In genomic region chr10:94945206-94945711, GRCm38 (mm10) we compare ENCODE assay signal across 8 mouse cellular contexts. TPM values are rescaled to one million over a fixed set of nuclear protein-coding genes. Genes with fewer than 3 reads are reported as not detected.
A peak's percentile ranks its signal among the peaks of the same experiment; 100 is the strongest.
DNase-seq lines count a peak whose midpoint lies in the region; ATAC-seq and TF ChIP-seq lines count a peak whose summit lies in the region.

No protein-coding gene starts in this region.

- TF ChIP-seq CTCF in kidney, postnatal 0 days (IDR thresholded peaks at IDR 0.05; ENCODE audit: low read depth), result no peak
- TF ChIP-seq CTCF in MEL (IDR thresholded peaks at IDR 0.05 in 2 of 3, conservative IDR thresholded peaks at IDR 0.05 in 1 of 3; ENCODE audit: control insufficient read depth in 1 of 3, insufficient read depth in 1 of 3, low read depth in 2 of 3, low read length in 3 of 3, poor library complexity in 1 of 3, severe bottlenecking in 1 of 3), result no peak

- peak; percentile 37 for DNase-seq in kidney, postnatal 0 days (ENCODE audit: low spot score)
- DNase-seq in kidney, adult 9 months, result no peak
- peak; percentile 65 for DNase-seq in MEL (ENCODE audit: low read depth, low spot score)
- DNase-seq in cerebellum, adult 8-10 months, result peak; percentile 46
- no peak for DNase-seq in yolk sac, embryonic 10.5 days (ENCODE audit: low spot score)

- H3K36me3 ChIP-seq in kidney, postnatal 0 days (ENCODE audit: insufficient read depth, low read length), result no peaks in the 10 kb centered on the region
- H3K36me3 ChIP-seq in MEL (ENCODE audit: control insufficient read depth in 1 of 2, insufficient read depth in 2 of 2, low read length in 2 of 2), result peaks cover 0 to 28% of the 10 kb centered on the region in 2 experiments; a peak in 2 of 4 replicates
- no peaks in the 10 kb centered on the region for H3K36me3 ChIP-seq in heart, embryonic 13.5 days
- no peaks in the 10 kb centered on the region for H3K36me3 ChIP-seq in limb, embryonic 12.5 days
- H3K36me3 ChIP-seq in neural tube, embryonic 14.5 days (ENCODE audit: control insufficient read depth, insufficient read depth, low read length), result no peaks in the 10 kb centered on the region

- TF ChIP-seq POLR2A in MEL (IDR thresholded peaks at IDR 0.05; ENCODE audit: control insufficient read depth in 1 of 2, insufficient read depth in 1 of 2, low read depth in 1 of 2, low read length in 2 of 2, poor library complexity in 1 of 2), result no peak

- WGBS in kidney, postnatal 0 days, result under 1% methylated on average over 36 of the region's 36 CpGs
- WGBS in heart, embryonic 13.5 days, result 1% methylated on average over 36 of the region's 36 CpGs
- whole genome bisulfite sequencing in limb, embryonic 12.5 days, result under 1% methylated on average over 35 of the region's 36 CpGs
- 0% methylated on average over 31 of the region's 36 CpGs for WGBS in neural tube, embryonic 14.5 days

- no peak for ATAC-seq in kidney, postnatal 0 days (replicated peaks; ENCODE audit: low FRiP score, low read depth)
- ATAC-seq in heart, embryonic 13.5 days (ENCODE audit: extremely low read depth, insufficient number of reproducible peaks, low FRiP score, low TSS enrichment), result no peak
- ATAC-seq in limb, embryonic 12.5 days (ENCODE audit: insufficient number of reproducible peaks, insufficient read depth, low FRiP score, low TSS enrichment, low read depth), result no peak
- ATAC-seq in neural tube, embryonic 14.5 days (ENCODE audit: low read depth), result peak; percentile 19

- H3K4me3 ChIP-seq in kidney, postnatal 0 days (replicated peaks; ENCODE audit: low read depth, low read length), result peak overlapping the region; percentile 68
- peak overlapping the region; percentile 79 to 81 for H3K4me3 ChIP-seq in MEL (ENCODE audit: control insufficient read depth in 1 of 2, insufficient read depth in 1 of 2, low read depth in 2 of 2, low read length in 2 of 2)
- H3K4me3 ChIP-seq in heart, embryonic 13.5 days, result peak overlapping the region; percentile 86
- H3K4me3 ChIP-seq in limb, embryonic 12.5 days (replicated peaks), result peak overlapping the region; percentile 74
- H3K4me3 ChIP-seq in neural tube, embryonic 14.5 days (ENCODE audit: low read depth, low read length), result peak overlapping the region; percentile 81

- H3K9me3 ChIP-seq in kidney, postnatal 0 days (replicated peaks; ENCODE audit: low read length), result no peaks in the 10 kb centered on the region
- no peaks in the 10 kb centered on the region for H3K9me3 ChIP-seq in MEL (replicated peaks; ENCODE audit: insufficient read depth, low read length)
- no peaks in the 10 kb centered on the region for H3K9me3 ChIP-seq in heart, embryonic 13.5 days
- no peaks in the 10 kb centered on the region for H3K9me3 ChIP-seq in limb, embryonic 12.5 days
- H3K9me3 ChIP-seq in neural tube, embryonic 14.5 days (ENCODE audit: control insufficient read depth, low read length), result no peaks in the 10 kb centered on the region

- H3K27ac ChIP-seq in kidney, postnatal 0 days, result no peak overlapping the region
- H3K27ac ChIP-seq in MEL (ENCODE audit: control insufficient read depth, low read depth, low read length), result peak overlapping the region; percentile 33
- H3K27ac ChIP-seq in heart, embryonic 13.5 days (replicated peaks), result 0 out of 2 replicates have a peak overlapping the region, but pooled peaks have one; percentile 9
- no peak overlapping the region for H3K27ac ChIP-seq in limb, embryonic 12.5 days
- peak overlapping the region; percentile 92 for H3K27ac ChIP-seq in neural tube, embryonic 14.5 days (ENCODE audit: low read depth, low read length)

- no peak for TF ChIP-seq RAD21 in MEL (IDR thresholded peaks at IDR 0.05; ENCODE audit: low read depth, low read length)

- H3K4me1 ChIP-seq in kidney, postnatal 0 days (replicated peaks; ENCODE audit: insufficient read depth, low read length), result peaks cover 3% of the 10 kb centered on the region; the same call in 1 of the 2 replicates
- H3K4me1 ChIP-seq in MEL (ENCODE audit: control insufficient read depth in 1 of 2, insufficient read depth in 2 of 2, low read length in 2 of 2), result peaks cover 2 to 35% of the 10 kb centered on the region in 2 experiments
- peaks cover 31% of the 10 kb centered on the region for H3K4me1 ChIP-seq in heart, embryonic 13.5 days
- peaks cover 26% of the 10 kb centered on the region for H3K4me1 ChIP-seq in limb, embryonic 12.5 days (replicated peaks)
- peaks cover 20% of the 10 kb centered on the region; the same call in 1 of the 2 replicates for H3K4me1 ChIP-seq in neural tube, embryonic 14.5 days (ENCODE audit: control insufficient read depth, insufficient read depth, low read length)

- peaks cover 37% of the 10 kb centered on the region for H3K79me2 ChIP-seq in MEL (ENCODE audit: control insufficient read depth, insufficient read depth, low read length, poor library complexity)

- H3K9ac ChIP-seq in kidney, postnatal 0 days (ENCODE audit: low read depth, low read length), result peak overlapping the region; percentile 54
- peak overlapping the region; percentile 84 for H3K9ac ChIP-seq in MEL (ENCODE audit: control insufficient read depth, low read depth, low read length, poor library complexity, severe bottlenecking)
- H3K9ac ChIP-seq in heart, embryonic 13.5 days, result peak overlapping the region; percentile 87
- peak overlapping the region; percentile 72 for H3K9ac ChIP-seq in limb, embryonic 12.5 days (replicated peaks)
- peak overlapping the region; percentile 90 for H3K9ac ChIP-seq in neural tube, embryonic 14.5 days (replicated peaks; ENCODE audit: low read depth, low read length)

- no peak for TF ChIP-seq EP300 in MEL (IDR thresholded peaks at IDR 0.05; ENCODE audit: low read depth in 1 of 2, low read length in 2 of 2)

- peaks cover 6% of the 10 kb centered on the region for H3K27me3 ChIP-seq in kidney, postnatal 0 days (ENCODE audit: insufficient read depth, low read length)
- no peaks in the 10 kb centered on the region for H3K27me3 ChIP-seq in MEL (ENCODE audit: control insufficient read depth in 1 of 2, insufficient read depth in 2 of 2, low read length in 2 of 2)
- peaks cover 72% of the 10 kb centered on the region for H3K27me3 ChIP-seq in heart, embryonic 13.5 days (replicated peaks)
- H3K27me3 ChIP-seq in limb, embryonic 12.5 days, result peaks cover 70% of the 10 kb centered on the region
- H3K27me3 ChIP-seq in neural tube, embryonic 14.5 days (ENCODE audit: control insufficient read depth, insufficient read depth, low read length), result peaks cover 2% of the 10 kb centered on the region; the same call in 1 of the 2 replicates

- H3K4me2 ChIP-seq in kidney, postnatal 0 days (ENCODE audit: low read length), result peak overlapping the region; percentile 88
- peak overlapping the region; percentile 97 for H3K4me2 ChIP-seq in heart, embryonic 13.5 days
- peak overlapping the region; percentile 98 for H3K4me2 ChIP-seq in limb, embryonic 12.5 days
- H3K4me2 ChIP-seq in neural tube, embryonic 14.5 days (ENCODE audit: low read depth, low read length), result peak overlapping the region; percentile 76

TF ChIP-seq in MEL, 35 proteins besides CTCF, POLR2A, EP300 and RAD21:
- TF ChIP-seq TAL1 (IDR thresholded peaks at IDR 0.05; ENCODE audit: low read length), result no peak
- no peak for TF ChIP-seq ELF1 (IDR thresholded peaks at IDR 0.05; ENCODE audit: low read depth, low read length)
- no peak for TF ChIP-seq JUND (IDR thresholded peaks at IDR 0.05; ENCODE audit: low read depth, low read length)
- TF ChIP-seq CHD1 (IDR thresholded peaks at IDR 0.05; ENCODE audit: low read depth, low read length), result no peak
- no peak for TF ChIP-seq RCOR1 (IDR thresholded peaks at IDR 0.05; ENCODE audit: low read depth, low read length)
- TF ChIP-seq SIN3A (IDR thresholded peaks at IDR 0.05; ENCODE audit: low read length), result peak; percentile 45; the same call in 1 of the 2 replicates
- no peak for TF ChIP-seq POLR2AphosphoS2 (IDR thresholded peaks at IDR 0.05; ENCODE audit: low read length)
- TF ChIP-seq MYB (IDR thresholded peaks at IDR 0.05; ENCODE audit: low read depth, low read length), result no peak

RNA-seq across cellular contexts. Expression of gene Plxnc1, which starts 0.6 kb away (rescaled TPM):
- 0.94 and 1.3 TPM in 2 replicates for polyA plus RNA-seq in kidney, postnatal 0 days (2015; fragmentation: Nextera tagmentation; extraction: Ambion mirVana)
- total RNA-seq in MEL (2012; rRNA removed), result 16.4 and 30.1 TPM in 2 replicates
- 10 to 100 TPM in 1 of 2 experiments, not detected in 1; 15.1 TPM for polyA plus RNA-seq in MEL (2012; ENCODE audit: insufficient read depth in 1 of 2, insufficient read length in 2 of 2, low read depth in 1 of 2, low replicate concordance in 2 of 2, missing spikeins in 1 of 2)
- polyA plus RNA-seq in heart, embryonic 13.5 days (2015; fragmentation: Nextera tagmentation; extraction: Ambion mirVana), result 3.1 and 3.3 TPM in 2 replicates
- polyA plus RNA-seq in limb, embryonic 12.5 days (2016; fragmentation: Nextera tagmentation; extraction: Ambion mirVana), result 1.3 TPM in 2 replicates
- 13.3 and 15.7 TPM in 2 replicates for polyA plus RNA-seq in neural tube, embryonic 14.5 days (2014; fragmentation: Nextera tagmentation; extraction: Ambion mirVana)

Comparison
In these comparisons a context has a peak if more than half of its experiments do, and no peak if none do; other contexts are left out.
1. DNase-seq: peak in kidney, postnatal 0 days (single experiment), MEL (single experiment) and cerebellum, adult 8-10 months (single experiment); none in kidney, adult 9 months (single experiment) and yolk sac, embryonic 10.5 days (single experiment).
2. H3K27ac ChIP-seq: peak in MEL (single experiment), heart, embryonic 13.5 days (single experiment) and neural tube, embryonic 14.5 days (single experiment); none in kidney, postnatal 0 days (single experiment) and limb, embryonic 12.5 days (single experiment).
3. Peak in every context shown above with its lines, with median percentiles within 50 percentile points of each other: H3K4me2 ChIP-seq, H3K4me3 ChIP-seq and H3K9ac ChIP-seq.